Mouse (Mus musculus) adipose tissue, adult 10 weeks (tissue): ENCODE data around the gene Pdcl. TPM values are rescaled to one million over a fixed set of nuclear protein-coding genes. Genes with fewer than 3 reads are reported as not detected.

Source experiments
- polyA plus RNA-seq: library from polyadenylated mRNA; stranded (reverse); fragments of 350-450 nt; fragmentation: Illumina TruSeq; extraction: RNeasy Lipid Tissue Mini Kit (QIAGEN cat#74804); gene quantifications from one replicate; pipeline ENCODE4 v1.2.3, GENCODE M21; 2014; ENCODE audit warnings: low read depth, low replicate concordance

The Pdcl gene
- polyA plus RNA-seq: 26.6 TPM

DNA sequence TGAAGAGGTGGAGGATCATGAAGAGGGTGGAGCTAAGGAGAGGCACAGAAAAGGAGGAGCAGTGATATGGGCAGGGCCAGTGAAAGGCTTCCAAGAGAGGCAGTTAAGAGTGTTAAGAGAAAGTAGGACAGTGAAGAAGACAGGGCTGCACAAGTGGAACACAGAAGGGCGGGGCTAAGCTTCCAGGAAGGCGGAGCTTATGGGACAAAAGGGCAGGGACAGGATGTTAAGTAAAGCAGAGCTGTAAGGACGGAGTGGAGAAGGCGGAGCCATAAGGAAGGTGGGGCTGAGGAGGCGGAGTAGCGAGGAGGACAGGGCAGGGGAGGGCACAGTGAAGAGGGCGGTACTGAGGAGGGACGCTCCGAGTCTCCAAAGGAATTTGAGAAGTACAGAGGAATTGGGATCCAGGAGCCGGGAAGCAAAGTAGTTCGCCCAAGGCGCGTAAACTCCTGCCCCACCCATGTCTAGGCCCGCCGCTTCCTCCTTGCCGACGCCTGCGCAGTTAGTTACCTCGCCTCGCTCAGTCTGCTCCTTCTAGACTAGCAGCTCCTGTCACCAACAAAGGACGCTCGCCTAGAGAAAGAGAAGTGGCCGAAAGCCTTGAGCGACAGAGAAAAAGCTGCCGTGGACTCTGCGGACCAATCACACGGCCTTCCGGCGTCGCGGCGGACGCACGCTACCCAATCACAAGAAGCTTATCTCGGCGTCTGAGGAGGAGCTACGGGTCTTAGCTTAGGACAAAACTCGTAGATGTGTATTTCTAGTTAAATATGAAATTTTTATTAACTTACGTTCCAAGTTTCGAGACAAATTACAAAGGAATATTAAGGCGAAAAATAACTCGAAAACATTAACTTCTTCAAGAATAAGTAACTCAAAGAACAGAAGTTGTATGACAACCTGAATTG is at the start of gene Pdcl:
Gene Pdcl (minus strand): TSS at position 700 of the 908 bp plus-strand sequence.

DNA sequence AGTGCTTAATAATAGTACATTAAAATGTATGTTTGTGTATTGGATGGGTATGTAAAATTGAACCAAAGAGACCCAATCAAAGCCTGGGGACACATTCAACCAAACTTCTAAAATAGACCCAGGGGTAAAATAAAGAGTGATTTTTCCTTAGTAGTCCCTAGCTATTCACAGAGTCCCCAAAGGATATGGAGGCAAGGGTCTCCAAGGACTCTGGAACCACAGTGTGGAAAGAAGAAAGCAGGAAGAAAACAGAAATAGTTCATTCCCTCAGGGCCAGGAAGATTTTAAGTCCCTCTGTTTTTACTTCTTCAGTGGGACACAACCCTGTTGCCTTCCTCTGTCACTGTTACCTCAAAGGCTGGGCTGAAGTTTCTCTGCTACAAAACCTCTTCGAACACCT is 32.9 kb downstream of the Pdcl start, which contains the start of gene Olfr368:
Gene Olfr368 (plus strand): TSS at position 301 of the 400 bp plus-strand sequence.

Other genes starting within 250 kb of the Pdcl start
- gene Olfr362, start 241.4 kb downstream of the Pdcl start, polyA plus RNA-seq: not detected
- not detected for gene Olfr364-ps1, start 220.0 kb downstream of the Pdcl start, polyA plus RNA-seq
- gene Olfr365, start 171.1 kb downstream of the Pdcl start, polyA plus RNA-seq: not detected
- not detected for gene Olfr366, start 147.8 kb downstream of the Pdcl start, polyA plus RNA-seq
- gene Olfr368, start 32.8 kb downstream of the Pdcl start, polyA plus RNA-seq: not detected
- gene Rc3h2, start 63.6 kb upstream of the Pdcl start, polyA plus RNA-seq: 9.9 TPM
- 5.0 TPM for gene Zbtb26, start 83.8 kb upstream of the Pdcl start, polyA plus RNA-seq
- gene Zbtb6, start 83.8 kb upstream of the Pdcl start, polyA plus RNA-seq: 7.8 TPM
- 29.3 TPM for gene Rabgap1, start 83.9 kb upstream of the Pdcl start, polyA plus RNA-seq
- gene Gpr21, start 157.0 kb upstream of the Pdcl start, polyA plus RNA-seq: 0.26 TPM